Mouse (Mus musculus): ENCODE data around the gene Rexo5. TPM values are rescaled to one million over a fixed set of nuclear protein-coding genes. Genes with fewer than 3 reads are reported as not detected.
A peak's percentile ranks its signal among the peaks of the same experiment; 100 is the strongest.

Gene Rexo5
- total and polyA plus RNA-seq, 3 experiments: 3.5 to 64.3 (median 58.4) TPM

DNA sequence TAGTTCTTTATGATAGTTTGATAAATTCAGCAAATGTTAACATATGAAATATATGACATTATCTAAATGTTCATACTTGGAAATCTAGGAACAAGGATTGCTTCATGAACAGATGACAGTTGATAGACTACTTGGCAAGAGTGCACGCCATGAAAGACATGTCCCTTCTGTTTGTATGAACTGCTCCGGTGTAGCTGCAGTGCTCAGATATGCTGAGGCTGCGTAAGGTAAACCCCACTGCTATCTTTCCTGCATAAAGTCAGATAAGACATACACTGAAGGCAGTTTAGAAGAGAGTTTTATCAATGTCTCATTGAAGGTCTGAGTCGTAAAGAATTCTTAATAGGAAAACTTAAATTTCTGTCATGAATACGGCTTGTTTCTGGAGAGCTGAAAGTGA lies 8.9 kb upstream of the Rexo5 start:
- Histone ChIP-seq H3K27me3 (ENCODE audit: insufficient read depth, low read length) (no peaks in the 10 kb centered on the region), H3K4me3 (ENCODE audit: low read depth, low read length) (no peak overlapping the region; the same call in 1 of the 2 replicates), H3K4me1 (ENCODE audit: insufficient read depth, low read depth, low read length) (peaks cover 35% of the 10 kb centered on the region), H3K9me3 (replicated peaks) (no peaks in the 10 kb centered on the region), H3K36me3 (replicated peaks) (peaks cover 68% of the 10 kb centered on the region)
- TF ChIP-seq CTCF (IDR thresholded peaks at IDR 0.05; ENCODE audit: low read depth, low read length) (no peak), GATA1 (IDR thresholded peaks at IDR 0.05; ENCODE audit: borderline replicate concordance, low read length) (no peak), TAL1 (conservative IDR thresholded peaks at IDR 0.05; ENCODE audit: low read depth, low read length) (peak; percentile 77)
- ATAC-seq (ENCODE audit: extremely low read depth, insufficient number of reproducible peaks, low FRiP score, poor library complexity, severe bottlenecking): peak; percentile 98
- DNase-seq (ENCODE audit: low spot score): peak; percentile 5

DNA sequence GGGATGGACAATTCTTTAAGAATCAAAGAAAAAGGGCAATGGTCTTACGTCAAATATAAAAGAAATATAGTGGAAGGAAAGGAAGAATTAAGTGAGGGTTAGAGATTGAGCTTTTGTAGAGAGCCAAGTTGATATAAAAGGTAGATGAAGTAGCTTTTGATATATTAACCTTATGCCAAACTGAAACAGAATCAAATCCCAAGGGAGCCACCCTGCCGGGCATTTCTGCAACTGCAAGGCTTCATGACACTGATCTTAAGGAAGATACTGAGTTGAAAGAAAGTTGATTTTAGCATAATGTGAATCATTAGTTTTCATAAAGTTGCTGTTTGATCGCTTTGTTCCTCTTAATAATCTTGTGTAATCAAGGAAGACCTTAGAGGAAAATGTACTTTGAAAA lies 4.8 kb upstream of the Rexo5 start:
- DNase-seq (ENCODE audit: low spot score): no peak
- no peak for ATAC-seq (ENCODE audit: extremely low read depth, insufficient number of reproducible peaks, low FRiP score, poor library complexity, severe bottlenecking)

DNA sequence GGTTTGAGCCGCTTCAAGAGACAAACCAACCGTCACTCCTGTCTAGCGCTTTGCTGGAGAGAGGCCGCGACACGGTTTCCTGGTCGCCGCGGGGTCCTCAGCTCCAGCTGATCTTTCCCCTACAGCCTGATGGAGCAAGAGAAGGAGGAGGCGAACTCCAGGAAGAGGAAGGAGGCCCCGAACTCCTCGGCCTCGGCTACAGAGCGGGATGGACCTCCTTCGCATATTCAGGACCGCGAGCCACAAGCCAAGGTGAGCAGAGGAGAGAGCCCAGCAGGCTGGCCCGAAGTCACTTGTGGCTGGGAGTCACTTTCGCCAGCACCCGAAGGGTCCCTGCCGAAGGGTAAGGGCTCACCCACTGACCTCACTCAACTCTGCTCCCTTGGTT lies 439 bp downstream of the Rexo5 start:
- TF ChIP-seq GATA1 (IDR thresholded peaks at IDR 0.05; ENCODE audit: borderline replicate concordance, low read length): no peak
- no peak for TF ChIP-seq POLR2AphosphoS5 (IDR thresholded peaks at IDR 0.05; ENCODE audit: insufficient replicate concordance, low read depth, low read length)
- no peak for TF ChIP-seq CTCF (IDR thresholded peaks at IDR 0.05; ENCODE audit: low read depth, low read length)
- TF ChIP-seq GATA2 (IDR thresholded peaks at IDR 0.05; ENCODE audit: borderline replicate concordance, low read depth, low read length): no peak
- no peak for TF ChIP-seq TAL1 (conservative IDR thresholded peaks at IDR 0.05; ENCODE audit: low read depth, low read length)
- DNase-seq (ENCODE audit: low spot score) (peak; percentile 25), ATAC-seq (ENCODE audit: extremely low read depth, insufficient number of reproducible peaks, low FRiP score, poor library complexity, severe bottlenecking) (peak; percentile 51)
- Histone ChIP-seq H3K4me3 (ENCODE audit: low read depth, low read length) (peak overlapping the region; percentile 83), H3K9me3 (replicated peaks) (no peaks in the 10 kb centered on the region), H3K36me3 (replicated peaks) (peaks cover 33% of the 10 kb centered on the region), H3K27me3 (ENCODE audit: insufficient read depth, low read length) (no peaks in the 10 kb centered on the region), H3K4me1 (ENCODE audit: insufficient read depth, low read depth, low read length) (peaks cover 18% of the 10 kb centered on the region)

More for the DNA sequence above, 4.8 kb upstream of the Rexo5 start:
- TF ChIP-seq POLR2AphosphoS5 (IDR thresholded peaks at IDR 0.05; ENCODE audit: insufficient replicate concordance, low read depth, low read length): no peak
- no peak for TF ChIP-seq GATA1 (IDR thresholded peaks at IDR 0.05; ENCODE audit: borderline replicate concordance, low read length)
- TF ChIP-seq GATA2 (IDR thresholded peaks at IDR 0.05; ENCODE audit: borderline replicate concordance, low read depth, low read length): no peak
- no peak for TF ChIP-seq CTCF (IDR thresholded peaks at IDR 0.05; ENCODE audit: low read depth, low read length)
- no peak for TF ChIP-seq TAL1 (conservative IDR thresholded peaks at IDR 0.05; ENCODE audit: low read depth, low read length)
- Histone ChIP-seq H3K4me1 (ENCODE audit: insufficient read depth, low read depth, low read length) (peaks cover 39% of the 10 kb centered on the region), H3K9me3 (replicated peaks) (no peaks in the 10 kb centered on the region), H3K27me3 (ENCODE audit: insufficient read depth, low read length) (no peaks in the 10 kb centered on the region), H3K36me3 (replicated peaks) (peaks cover 63% of the 10 kb centered on the region), H3K4me3 (ENCODE audit: low read depth, low read length) (no peak overlapping the region)

DNA sequence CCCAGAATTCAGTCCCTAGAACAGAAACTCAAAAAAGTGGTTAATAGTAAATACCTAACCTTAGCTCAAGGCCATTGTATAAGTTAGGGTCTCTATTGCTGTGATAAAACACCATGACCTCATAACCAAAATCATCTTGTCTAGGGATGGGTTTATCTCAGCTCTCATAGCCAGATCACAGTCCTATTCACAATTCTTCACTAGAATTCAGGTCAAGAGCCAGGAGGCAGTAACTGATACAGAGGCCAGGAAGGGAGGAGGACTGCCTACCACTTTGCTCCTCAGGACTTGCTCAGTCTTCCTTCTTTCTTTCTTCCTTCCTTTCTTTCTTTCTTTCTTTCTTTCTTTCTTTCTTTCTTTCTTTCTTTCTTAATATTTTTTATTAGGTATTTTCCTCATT lies 1.5 kb downstream of the Rexo5 start:
- ATAC-seq (ENCODE audit: extremely low read depth, insufficient number of reproducible peaks, low FRiP score, poor library complexity, severe bottlenecking): no peak
- H3K4me3 ChIP-seq (ENCODE audit: low read depth, low read length): peak overlapping the region; percentile 83; the same call in 1 of the 2 replicates
- no peak for TF ChIP-seq TAL1 (conservative IDR thresholded peaks at IDR 0.05; ENCODE audit: low read depth, low read length)
- TF ChIP-seq GATA2 (IDR thresholded peaks at IDR 0.05; ENCODE audit: borderline replicate concordance, low read depth, low read length): no peak
- no peak for TF ChIP-seq GATA1 (IDR thresholded peaks at IDR 0.05; ENCODE audit: borderline replicate concordance, low read length)
- TF ChIP-seq CTCF (IDR thresholded peaks at IDR 0.05; ENCODE audit: low read depth, low read length): no peak
- TF ChIP-seq POLR2AphosphoS5 (IDR thresholded peaks at IDR 0.05; ENCODE audit: insufficient replicate concordance, low read depth, low read length): no peak

DNA sequence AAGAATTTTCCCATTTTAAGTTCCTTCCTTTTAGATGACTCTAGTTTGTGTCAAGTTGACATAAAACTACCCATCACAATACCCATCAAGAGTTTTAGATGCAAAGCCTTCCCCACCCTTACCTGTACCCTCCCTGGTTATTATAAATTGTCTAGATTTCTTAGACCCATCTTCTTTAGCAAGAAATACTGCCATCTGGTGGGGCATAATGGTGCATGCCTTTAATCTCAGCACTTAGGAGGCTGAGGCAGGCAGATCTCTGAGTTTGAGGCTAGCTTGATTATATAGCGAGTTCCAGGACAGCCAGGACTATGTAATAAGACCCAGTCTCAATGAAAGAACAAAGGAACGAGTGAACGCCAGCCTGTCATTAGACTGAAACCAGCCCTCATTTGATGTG lies 6.7 kb downstream of the Rexo5 start:
- DNase-seq (ENCODE audit: low spot score) (no peak), ATAC-seq (ENCODE audit: extremely low read depth, insufficient number of reproducible peaks, low FRiP score, poor library complexity, severe bottlenecking) (no peak)
- H3K4me1 ChIP-seq (ENCODE audit: insufficient read depth, low read depth, low read length): no peaks in the 10 kb centered on the region
- H3K36me3 ChIP-seq (replicated peaks): peaks cover 35% of the 10 kb centered on the region
- TF ChIP-seq GATA1 (IDR thresholded peaks at IDR 0.05; ENCODE audit: borderline replicate concordance, low read length) (no peak), TAL1 (conservative IDR thresholded peaks at IDR 0.05; ENCODE audit: low read depth, low read length) (no peak), CTCF (IDR thresholded peaks at IDR 0.05; ENCODE audit: low read depth, low read length) (no peak), POLR2AphosphoS5 (IDR thresholded peaks at IDR 0.05; ENCODE audit: insufficient replicate concordance, low read depth, low read length) (no peak), GATA2 (IDR thresholded peaks at IDR 0.05; ENCODE audit: borderline replicate concordance, low read depth, low read length) (no peak)
- no peaks in the 10 kb centered on the region for H3K27me3 ChIP-seq (ENCODE audit: insufficient read depth, low read length)
- no peak overlapping the region for H3K4me3 ChIP-seq (ENCODE audit: low read depth, low read length)
- H3K9me3 ChIP-seq (replicated peaks): no peaks in the 10 kb centered on the region

More for the DNA sequence above, 1.5 kb downstream of the Rexo5 start:
- DNase-seq (ENCODE audit: low spot score): no peak
- no peaks in the 10 kb centered on the region for H3K9me3 ChIP-seq (replicated peaks)
- peaks cover 16% of the 10 kb centered on the region for H3K4me1 ChIP-seq (ENCODE audit: insufficient read depth, low read depth, low read length)
- no peaks in the 10 kb centered on the region for H3K27me3 ChIP-seq (ENCODE audit: insufficient read depth, low read length)
- peaks cover 28% of the 10 kb centered on the region for H3K36me3 ChIP-seq (replicated peaks)

DNA sequence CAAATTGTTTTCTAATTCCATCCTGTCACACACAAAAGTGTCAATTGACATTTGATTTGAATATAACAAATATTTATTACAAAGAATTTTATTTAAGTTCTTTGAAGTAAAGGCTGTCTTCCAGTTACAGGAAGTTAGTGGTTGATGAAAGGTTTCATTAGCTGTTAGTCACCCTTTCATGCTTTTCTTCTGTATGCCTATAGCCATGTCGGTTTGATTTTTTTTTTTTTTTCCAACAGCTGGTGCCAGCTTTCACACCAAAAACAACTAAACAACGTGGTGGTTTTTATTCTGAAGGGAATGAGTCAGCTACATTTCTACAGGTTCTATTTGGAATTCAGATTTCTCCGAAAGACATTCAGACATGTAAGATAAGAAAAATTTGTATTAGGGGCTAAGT lies 7.2 kb downstream of the Rexo5 start:
- Histone ChIP-seq H3K9me3 (replicated peaks) (no peaks in the 10 kb centered on the region), H3K36me3 (replicated peaks) (peaks cover 37% of the 10 kb centered on the region), H3K4me1 (ENCODE audit: insufficient read depth, low read depth, low read length) (no peaks in the 10 kb centered on the region), H3K4me3 (ENCODE audit: low read depth, low read length) (no peak overlapping the region), H3K27me3 (ENCODE audit: insufficient read depth, low read length) (no peaks in the 10 kb centered on the region)
- ATAC-seq (ENCODE audit: extremely low read depth, insufficient number of reproducible peaks, low FRiP score, poor library complexity, severe bottlenecking): no peak
- no peak for DNase-seq (ENCODE audit: low spot score)
- TF ChIP-seq GATA2 (IDR thresholded peaks at IDR 0.05; ENCODE audit: borderline replicate concordance, low read depth, low read length) (no peak), CTCF (IDR thresholded peaks at IDR 0.05; ENCODE audit: low read depth, low read length) (no peak), GATA1 (IDR thresholded peaks at IDR 0.05; ENCODE audit: borderline replicate concordance, low read length) (no peak), TAL1 (conservative IDR thresholded peaks at IDR 0.05; ENCODE audit: low read depth, low read length) (no peak), POLR2AphosphoS5 (IDR thresholded peaks at IDR 0.05; ENCODE audit: insufficient replicate concordance, low read depth, low read length) (no peak)
